Mouse (Mus musculus) liver, embryonic 14.5 days (tissue): ENCODE data around the gene Selp. TPM values are rescaled to one million over a fixed set of nuclear protein-coding genes. Genes with fewer than 3 reads are reported as not detected.

Source experiments
- ATAC-seq: fragments of 200-750 bp; cut with Nextera tagmentation; 2 replicates; pipeline ENCODE4 v1.8.0; 2017; ENCODE audit warnings: moderate number of reproducible peaks, mild to moderate bottlenecking, moderate library complexity; ENCODE audit not compliant: insufficient read depth
- DNase-seq, 3 experiments: peaks; one replicate each; pipeline ENCODE4 v3.0.0-alpha.2; 2012 to 2013; ENCODE audit warnings: low read depth in 3 of 3, low spot score in 3 of 3
- H3K27ac ChIP-seq: fragments of 300-500 bp; sonication (generic); 2 replicates; pipeline ENCODE4 v1.5.1; 2014; ENCODE audit warnings: moderate library complexity, mild to moderate bottlenecking, control low read depth, inconsistent platforms
- H3K27me3 ChIP-seq: fragments of 300-500 bp; sonication (generic); 2 replicates; pipeline ENCODE4 v1.6.1; 2014; ENCODE audit warnings: mild to moderate bottlenecking, low read length, moderate library complexity; ENCODE audit not compliant: control insufficient read depth, insufficient read depth
- H3K36me3 ChIP-seq: fragments of 300-500 bp; sonication (generic); replicated peaks from 2 replicates; pipeline ENCODE4 v1.6.1; 2014; ENCODE audit warnings: low read depth; ENCODE audit not compliant: control insufficient read depth, insufficient read depth
- H3K4me1 ChIP-seq, 2 experiments: fragments of 200-500 bp in 1 of 2; fragments of 300-500 bp in 1 of 2; sonication (generic) in 1 of 2; replicated peaks; 2 replicates each; pipeline ENCODE4 v1.6.1; 2012 to 2014; ENCODE audit warnings: antibody characterized with exemption in 1 of 2, inconsistent platforms in 1 of 2, low read length in 1 of 2; ENCODE audit not compliant: control insufficient read depth in 2 of 2, insufficient read depth in 2 of 2
- H3K4me2 ChIP-seq: fragments of 300-500 bp; sonication (generic); 2 replicates; pipeline ENCODE4 v1.6.1; 2014; ENCODE audit warnings: low read depth, mild to moderate bottlenecking, control low read depth, moderate library complexity
- H3K4me3 ChIP-seq, 2 experiments: fragments of 200-500 bp in 1 of 2; fragments of 300-500 bp in 1 of 2; sonication (generic) in 1 of 2; 2 replicates each; pipeline ENCODE4 v1.5.1; 2012 to 2014; ENCODE audit warnings: low read depth in 2 of 2, low read length in 2 of 2, mild to moderate bottlenecking in 2 of 2, control low read depth in 1 of 2, inconsistent platforms in 1 of 2, moderate library complexity in 1 of 2; ENCODE audit not compliant: insufficient read depth in 1 of 2
- H3K9ac ChIP-seq: fragments of 300-500 bp; sonication (generic); replicated peaks from 2 replicates; pipeline ENCODE4 v1.6.1; 2014; ENCODE audit warnings: mild to moderate bottlenecking, control low read depth, moderate library complexity
- H3K9me3 ChIP-seq: fragments of 300-500 bp; sonication (generic); 2 replicates; pipeline ENCODE4 v1.6.1; 2016; ENCODE audit warnings: low read length, mixed read lengths; ENCODE audit not compliant: control insufficient read depth
- CTCF ChIP-seq: IDR thresholded peaks from 2 replicates; pipeline ENCODE4 v1.5.1; 2016; ENCODE audit warnings: antibody characterized with exemption, low read depth, control low read depth
- EP300 ChIP-seq: IDR thresholded peaks from 2 replicates; pipeline ENCODE4 v1.6.1; 2016; ENCODE audit warnings: antibody characterized with exemption, low read depth
- WGBS: fragments of 180-500 bp; shearing (Covaris S2); extraction: QIAGEN DNeasy Blood & Tissue Kit; methylation state at CpG from one replicate; pipeline ENCODE4 v1.1.7; 2014; ENCODE audit not compliant: insufficient replicate concordance; 5-methylcytosine and 5-hydroxymethylcytosine counted together
- polyA plus RNA-seq, 2 experiments: library from polyadenylated mRNA; depleted of rRNA in 1 of 2; stranded (reverse) in 1 of 2; unstranded in 1 of 2; fragments of >200 nt; fragmentation: Nextera tagmentation in 1 of 2; extraction: Ambion mirVana in 1 of 2; gene quantifications; 2 replicates each; pipeline versions ENCODE4 v1.2.1 to v1.2.3; 2012 to 2014

Gene Selp
- polyA plus RNA-seq, 2 experiments = 0.37 to 0.75 TPM

- no peak overlapping the region for H3K27ac ChIP-seq
- no peaks in the 10 kb centered on the region for H3K27me3 ChIP-seq
- H3K4me3 ChIP-seq = no peak overlapping the region
- ATAC-seq = no peak
- no peaks in the 10 kb centered on the region for H3K9me3 ChIP-seq
- no peak overlapping the region for H3K4me2 ChIP-seq
- TF ChIP-seq EP300 = no peak
- no peak for TF ChIP-seq CTCF
- H3K9ac ChIP-seq = no peak overlapping the region
- peaks cover 0 to 6% of the 10 kb centered on the region in 2 experiments; a peak in 1 of 4 replicates for H3K4me1 ChIP-seq
- no peaks in the 10 kb centered on the region for H3K36me3 ChIP-seq
- DNase-seq = no peak
- 16% methylated on average over 3 of the region's 3 CpGs for WGBS
Measured at GRCm38 (mm10) chr1:164077031-164077430, 38.0 kb upstream of the Selp start.

- Histone ChIP-seq H3K4me3 (no peak overlapping the region), H3K27ac (no peak overlapping the region), H3K27me3 (no peaks in the 10 kb centered on the region), H3K36me3 (no peaks in the 10 kb centered on the region), H3K9ac (no peak overlapping the region), H3K4me1 (peaks cover 0 to 6% of the 10 kb centered on the region in 2 experiments; a peak in 1 of 4 replicates), H3K9me3 (no peaks in the 10 kb centered on the region), H3K4me2 (no peak overlapping the region)
- WGBS = 26% methylated on average over 4 of the region's 4 CpGs
- no peak for DNase-seq
- no peak for ATAC-seq
- no peak for TF ChIP-seq EP300
- TF ChIP-seq CTCF = no peak
Measured at GRCm38 (mm10) chr1:164078323-164078741, 36.7 kb upstream of the Selp start.

- WGBS = 68% methylated on average over 11 of the region's 11 CpGs
- Histone ChIP-seq H3K9ac (no peak overlapping the region), H3K4me3 (no peak overlapping the region), H3K4me2 (no peak overlapping the region), H3K27me3 (no peaks in the 10 kb centered on the region), H3K4me1 (peaks cover 0 to 2% of the 10 kb centered on the region in 2 experiments; a peak in 1 of 4 replicates), H3K27ac (no peak overlapping the region), H3K36me3 (no peaks in the 10 kb centered on the region), H3K9me3 (no peaks in the 10 kb centered on the region)
- ATAC-seq (no peak), DNase-seq (no peak)
- TF ChIP-seq EP300 = no peak
- no peak for TF ChIP-seq CTCF
Measured at GRCm38 (mm10) chr1:164079091-164079490, 36.0 kb upstream of the Selp start.

- 41% methylated on average over 4 of the region's 4 CpGs for WGBS
- Histone ChIP-seq H3K4me3 (no peak overlapping the region), H3K9ac (no peak overlapping the region), H3K36me3 (no peaks in the 10 kb centered on the region), H3K27me3 (no peaks in the 10 kb centered on the region), H3K4me1 (no peaks in the 10 kb centered on the region; a peak in 1 of 4 replicates), H3K9me3 (no peaks in the 10 kb centered on the region), H3K4me2 (no peak overlapping the region), H3K27ac (no peak overlapping the region)
- DNase-seq = no peak
- TF ChIP-seq CTCF = no peak
- no peak for TF ChIP-seq EP300
- ATAC-seq = no peak
Measured at GRCm38 (mm10) chr1:164083046-164083445, 32.0 kb upstream of the Selp start.

GRCm38 (mm10) chr1:164086797-164087196 lies 28.3 kb upstream of the Selp start:
- 59% methylated on average over 3 of the region's 3 CpGs for WGBS
- H3K27me3 ChIP-seq = no peaks in the 10 kb centered on the region
- DNase-seq = no peak
- no peaks in the 10 kb centered on the region for H3K36me3 ChIP-seq
- ATAC-seq = no peak
- H3K4me3 ChIP-seq = no peak overlapping the region
- TF ChIP-seq CTCF = no peak
- TF ChIP-seq EP300 = no peak
- peaks cover 0 to 4% of the 10 kb centered on the region in 2 experiments; a peak in 2 of 4 replicates for H3K4me1 ChIP-seq
- no peaks in the 10 kb centered on the region for H3K9me3 ChIP-seq
- H3K4me2 ChIP-seq = no peak overlapping the region
- no peak overlapping the region for H3K9ac ChIP-seq
- no peak overlapping the region for H3K27ac ChIP-seq
